In the genomic region with DNA sequence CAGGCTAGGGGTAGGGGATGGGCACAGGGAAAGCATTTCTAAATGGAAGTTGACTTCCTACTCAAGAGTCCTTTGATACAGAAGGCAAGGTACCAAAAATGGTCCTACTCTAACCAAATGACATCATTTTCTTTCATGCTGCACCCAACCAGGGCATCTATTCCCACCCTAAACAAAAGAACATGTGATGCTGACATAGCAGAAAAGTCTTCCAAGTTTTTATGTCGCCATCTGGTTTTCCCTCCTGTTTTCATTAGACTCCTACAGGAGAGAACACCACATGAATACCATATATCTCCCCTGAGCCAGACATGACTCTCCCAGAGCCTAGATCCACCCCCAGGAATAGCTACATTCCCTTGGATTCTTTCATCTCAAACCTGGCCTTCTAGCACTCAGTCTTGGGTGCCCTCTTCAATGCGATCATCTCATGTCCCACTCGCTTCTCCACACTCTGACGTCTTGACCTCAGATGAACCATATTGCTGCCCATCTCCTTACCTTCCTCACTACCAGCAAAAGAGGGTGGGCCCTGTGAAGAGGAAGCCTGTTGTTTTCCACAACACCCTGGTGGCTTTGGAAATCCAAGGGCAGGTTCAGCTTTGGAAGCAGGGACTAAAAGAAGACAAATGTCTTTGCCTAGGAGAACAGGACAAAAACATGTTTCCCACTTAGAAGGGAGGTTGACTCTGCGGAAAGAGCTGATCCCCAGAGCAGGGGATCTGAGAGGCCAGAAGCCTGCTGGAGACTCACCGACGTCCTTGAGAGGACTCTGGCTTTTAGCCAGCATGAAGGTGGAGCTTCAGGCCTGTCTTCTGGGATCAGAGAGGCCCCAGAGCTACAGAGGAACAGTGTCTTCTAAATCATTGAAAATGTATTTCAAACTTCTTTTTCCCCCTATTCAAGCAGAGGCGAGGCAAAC, we compare ENCODE assay signal across 16 mouse cellular contexts. TPM values are rescaled to one million over a fixed set of nuclear protein-coding genes. Genes with fewer than 3 reads are reported as not detected.
A peak's percentile ranks its signal among the peaks of the same experiment; 100 is the strongest.
DNase-seq lines count a peak whose midpoint lies in the region; ATAC-seq and TF ChIP-seq lines count a peak whose summit lies in the region.
"Had no signal": no experiment of that assay in that cellular context is flagged by ENCODE, and none has a peak within 500 bp of the region (broad histone marks: within the 10 kb centered on the region; RNA-seq: fewer than 3 reads in every experiment).

No protein-coding gene starts in this region.

- intact Hi-C loops in heart, postnatal 36 days (cut with DNase I), result loop anchor here (5.0 kb wide), 1 partner anchor 34 kb away; no protein-coding TSS in a partner anchor

- no peaks in the 10 kb centered on the region for H3K27me3 ChIP-seq in kidney, embryonic 14.5 days (ENCODE audit: control insufficient read depth, insufficient read depth, low read length)
- H3K27me3 ChIP-seq: embryonic facial prominence, embryonic 12.5 days; midbrain, embryonic 15.5 days; neural tube, embryonic 13.5 days had no signal

- H3K36me3 ChIP-seq in kidney, embryonic 14.5 days (ENCODE audit: control insufficient read depth, insufficient read depth, low read length), result no peaks in the 10 kb centered on the region
- no peaks in the 10 kb centered on the region for H3K36me3 ChIP-seq in ES-E14 (ENCODE audit: control insufficient read depth, insufficient read depth, low read length, poor library complexity, severe bottlenecking)
- H3K36me3 ChIP-seq: embryonic facial prominence, embryonic 12.5 days; midbrain, embryonic 15.5 days; neural tube, embryonic 13.5 days had no signal

- H3K4me2 ChIP-seq in kidney, embryonic 14.5 days (replicated peaks; ENCODE audit: low read depth, low read length), result no peak overlapping the region
- H3K4me2 ChIP-seq: embryonic facial prominence, embryonic 12.5 days; midbrain, embryonic 15.5 days; neural tube, embryonic 13.5 days had no signal

- no peak for ATAC-seq in kidney, embryonic 14.5 days (ENCODE audit: low FRiP score, low TSS enrichment)
- no peak for ATAC-seq in erythroid progenitor cell, adult 5-6 weeks (replicated peaks; ENCODE audit: low FRiP score, poor library complexity, severe bottlenecking)
- ATAC-seq: liver, postnatal 0 days; midbrain, embryonic 15.5 days had no signal

- in situ Hi-C loops in ES-E14 (cut with MboI; ENCODE audit: low sequenced_read_pairs in 2 of 2, unreplicated experiment in 2 of 2), result no loop called here

- no peak overlapping the region for H3K27ac ChIP-seq in kidney, embryonic 14.5 days (ENCODE audit: low read depth, low read length)
- H3K27ac ChIP-seq in ES-E14 (ENCODE audit: insufficient read depth, low read depth, low read length, poor library complexity, severe bottlenecking), result no peak overlapping the region
- H3K27ac ChIP-seq: embryonic facial prominence, embryonic 12.5 days; gastrocnemius, adult 2 months; left cerebral cortex, adult 2 months; midbrain, embryonic 15.5 days; neural tube, embryonic 13.5 days had no signal

- no peak overlapping the region for H3K4me3 ChIP-seq in kidney, embryonic 14.5 days (ENCODE audit: low read length)
- H3K4me3 ChIP-seq in ES-E14 (ENCODE audit: insufficient read depth in 1 of 2, low read depth in 1 of 2, low read length in 2 of 2, poor library complexity in 1 of 2, severe bottlenecking in 1 of 2), result no peak overlapping the region
- H3K4me3 ChIP-seq: embryonic facial prominence, embryonic 12.5 days; gastrocnemius, adult 2 months; left cerebral cortex, adult 2 months; midbrain, embryonic 15.5 days; neural tube, embryonic 13.5 days had no signal

- no peaks in the 10 kb centered on the region for H3K9me3 ChIP-seq in kidney, embryonic 14.5 days (ENCODE audit: control insufficient read depth, low read length)
- H3K9me3 ChIP-seq in ES-E14 (ENCODE audit: control insufficient read depth, insufficient read depth, low read depth, low read length), result no peaks in the 10 kb centered on the region
- H3K9me3 ChIP-seq: embryonic facial prominence, embryonic 12.5 days; midbrain, embryonic 15.5 days; neural tube, embryonic 13.5 days had no signal

- peak; percentile 74 for DNase-seq in heart, adult 11 months
- DNase-seq in heart, postnatal 36 days, result no peak
- peak; percentile 12 for DNase-seq in kidney, postnatal 14 days
- no peak for DNase-seq in ES-E14 (ENCODE audit: low read depth, low spot score)
- DNase-seq in adrenal gland, postnatal 10 days, result peak; percentile 74
- DNase-seq in urinary bladder, postnatal 36 days (ENCODE audit: low spot score in 2 of 2), result no peak
- DNase-seq: cerebellum, postnatal 25 days; gastrocnemius, adult 2 months; kidney, postnatal 25 days; liver, postnatal 0 days had no signal

- H3K9ac ChIP-seq in kidney, embryonic 14.5 days (ENCODE audit: low read depth, low read length), result no peak overlapping the region
- H3K9ac ChIP-seq in ES-E14 (ENCODE audit: insufficient read depth, low read depth, low read length, poor library complexity, severe bottlenecking), result no peak overlapping the region
- H3K9ac ChIP-seq: embryonic facial prominence, embryonic 12.5 days; liver, postnatal 0 days; midbrain, embryonic 15.5 days; neural tube, embryonic 13.5 days had no signal

- 0 out of 2 replicates have a peak, but pooled peaks cover 3% of the 10 kb centered on the region for H3K4me1 ChIP-seq in kidney, embryonic 14.5 days (ENCODE audit: control insufficient read depth, insufficient read depth, low read length)
- H3K4me1 ChIP-seq in ES-E14 (ENCODE audit: control insufficient read depth in 2 of 2, insufficient read depth in 2 of 2, low read length in 2 of 2, poor library complexity in 1 of 2), result no peaks in the 10 kb centered on the region
- H3K4me1 ChIP-seq: midbrain, embryonic 15.5 days; neural tube, embryonic 13.5 days had no signal

- 75% methylated on average over 8 of the region's 8 CpGs for WGBS in kidney, embryonic 14.5 days

TF ChIP-seq in ES-E14, 5 proteins besides CTCF, POLR2A, EP300 and RAD21:
- TF ChIP-seq ZNF384 (IDR thresholded peaks at IDR 0.05; ENCODE audit: low read depth, low read length), result no peak
- no peak for TF ChIP-seq ZC3H11A (IDR thresholded peaks at IDR 0.05; ENCODE audit: borderline replicate concordance, low read depth, low read length)
- peak; percentile 67 for TF ChIP-seq MAFK (IDR thresholded peaks at IDR 0.05; ENCODE audit: insufficient read depth, low read depth, low read length)
- no peak for TF ChIP-seq HCFC1 (IDR thresholded peaks at IDR 0.05; ENCODE audit: borderline replicate concordance, insufficient read depth, low read length)
- TF ChIP-seq CHD2 (IDR thresholded peaks at IDR 0.05; ENCODE audit: low read depth, low read length), result no peak

RNA-seq across cellular contexts. Expression of gene Cfap161, which starts 6.1 kb away (rescaled TPM):
- not detected for total RNA-seq in heart, postnatal 36 days (2021)
- polyA plus RNA-seq in kidney, embryonic 14.5 days (2014; fragmentation: Nextera tagmentation; extraction: Ambion mirVana), result not detected in 2 replicates
- total RNA-seq in ES-E14 (2012; rRNA removed), result 0.27 TPM in 1 of 2 replicates, not detected in the other
- under 1 TPM in 1 of 2 experiments, not detected in 1; 0.33 TPM for total RNA-seq in adrenal gland, postnatal 10 days (2021)
- total RNA-seq in erythroid progenitor cell, adult 5-6 weeks (2015; ENCODE audit: low replicate concordance), result not detected in 2 replicates
- total RNA-seq in erythroid progenitor cell, adult 5-6 weeks (2017; ENCODE audit: low replicate concordance), result not detected in 2 replicates
- total RNA-seq: gastrocnemius, adult 2 months had no signal
- polyA plus RNA-seq: liver, postnatal 0 days; neural tube, embryonic 13.5 days had no signal

RNA-seq across cellular contexts. Expression of gene Il16, which starts 55.3 kb away (rescaled TPM):
- 1 to 10 TPM; 8.4 to 10.0 TPM for total RNA-seq in heart, postnatal 36 days (2021)
- polyA plus RNA-seq in kidney, embryonic 14.5 days (2014; fragmentation: Nextera tagmentation; extraction: Ambion mirVana), result 1.6 and 2.5 TPM in 2 replicates
- total RNA-seq in ES-E14 (2012; rRNA removed), result 0.21 and 0.36 TPM in 2 replicates
- total RNA-seq in adrenal gland, postnatal 10 days (2021), result 10 to 100 TPM in 1 of 2 experiments, 1 to 10 TPM in 1; 8.3 to 10.1 TPM
- total RNA-seq in erythroid progenitor cell, adult 5-6 weeks (2015; ENCODE audit: low replicate concordance), result 5.9 and 9.7 TPM in 2 replicates
- total RNA-seq in erythroid progenitor cell, adult 5-6 weeks (2017; ENCODE audit: low replicate concordance), result 12.5 and 16.0 TPM in 2 replicates

Comparison
In these comparisons a context has a peak if more than half of its experiments do, and no peak if none do; other contexts are left out.
1. DNase-seq: peak in heart, adult 11 months (single experiment), kidney, postnatal 14 days (single experiment) and adrenal gland, postnatal 10 days (single experiment); none in heart, postnatal 36 days (0 of 2), ES-E14 (single experiment) and urinary bladder, postnatal 36 days (0 of 2).